Mouse (Mus musculus): ENCODE results near the gene Serinc4.

Gene Serinc4

DNA sequence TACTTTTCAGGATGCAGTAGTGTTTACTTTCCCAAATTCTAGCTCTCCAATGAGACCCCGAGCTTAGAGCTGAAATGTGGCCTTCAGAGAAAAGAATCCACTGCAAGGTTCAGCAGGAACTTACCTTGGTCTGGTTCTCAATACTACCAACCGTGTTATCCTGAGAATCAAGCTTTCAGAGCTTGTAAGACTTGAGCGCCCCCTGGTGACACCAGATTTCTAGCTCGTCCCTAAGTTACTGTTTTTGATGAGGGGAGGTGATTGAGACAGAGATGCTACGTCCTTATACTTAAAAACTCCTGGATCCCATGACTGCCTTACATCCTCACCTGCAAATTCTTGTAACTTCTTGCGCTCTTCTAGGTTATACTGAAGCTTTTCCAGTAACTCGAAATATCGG, 60.0 kb downstream of the Serinc4 start:
- peak; percentile 67 for DNase-seq (ENCODE audit: low read depth)

All from c-Kit-positive CD71-positive TER-119-negative erythroid progenitor cells, embryonic 14.5 days (primary cell).